Mouse (Mus musculus): Measurements from ENCODE around the gene Usp12. TPM values are rescaled to one million over a fixed set of nuclear protein-coding genes. Genes with fewer than 3 reads are reported as not detected.

The Usp12 gene
- polyA plus RNA-seq, 1 experiment from 2014 or later: 16.5 TPM

Other genes with a start within 250 kb of the Usp12 start
- not detected in 2 replicates for gene Gm3415, start 238.9 kb downstream of the Usp12 start, polyA plus RNA-seq (2015; fragmentation: Nextera tagmentation; extraction: Ambion mirVana)
- gene Gpr12, start 209.8 kb downstream of the Usp12 start, polyA plus RNA-seq (2015; fragmentation: Nextera tagmentation; extraction: Ambion mirVana): 24.8 and 26.2 TPM in 2 replicates
- gene Rpl21, start 37.9 kb upstream of the Usp12 start, polyA plus RNA-seq (2015; fragmentation: Nextera tagmentation; extraction: Ambion mirVana): 358 and 359 TPM in 2 replicates
- gene Rasl11a, start 50.1 kb upstream of the Usp12 start, polyA plus RNA-seq (2015; fragmentation: Nextera tagmentation; extraction: Ambion mirVana): 11.9 and 13.4 TPM in 2 replicates
- 123 and 124 TPM in 2 replicates for gene Gtf3a, start 153.7 kb upstream of the Usp12 start, polyA plus RNA-seq (2015; fragmentation: Nextera tagmentation; extraction: Ambion mirVana)
- gene Mtif3, start 168.8 kb upstream of the Usp12 start, polyA plus RNA-seq (2015; fragmentation: Nextera tagmentation; extraction: Ambion mirVana): 28.7 and 32.7 TPM in 2 replicates

Measured in forebrain, embryonic 15.5 days (tissue).